Mouse (Mus musculus) thymus, postnatal 10 days (tissue): Measurements from ENCODE around the gene Samd4.

Experiments
- DNase-seq, 2 experiments: peaks; one replicate each; pipeline ENCODE4 v3.0.0; 2021; ENCODE audit warnings: low spot score in 2 of 2

Samd4 gene

DNA sequence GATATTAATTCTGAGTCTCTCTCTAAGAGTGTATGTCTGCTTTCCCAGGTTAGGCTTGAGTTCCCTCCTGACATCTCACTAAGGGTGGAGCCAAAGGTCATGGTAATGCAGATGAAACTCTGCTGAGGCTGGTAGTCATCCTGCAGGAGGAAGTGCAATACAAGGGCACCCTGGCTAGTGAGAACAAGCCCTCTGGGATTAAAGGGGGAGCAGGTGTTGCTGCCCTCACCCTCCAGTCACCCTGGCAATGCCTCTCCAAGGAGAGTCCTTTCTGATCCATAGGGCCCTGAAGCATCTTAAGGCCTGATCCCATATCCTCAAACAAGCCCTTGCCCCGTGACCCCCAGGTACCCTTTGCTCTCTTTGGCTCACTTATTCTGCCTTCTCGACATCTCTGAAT is 72.5 kb downstream of the Samd4 start:
- DNase-seq = no peak

DNA sequence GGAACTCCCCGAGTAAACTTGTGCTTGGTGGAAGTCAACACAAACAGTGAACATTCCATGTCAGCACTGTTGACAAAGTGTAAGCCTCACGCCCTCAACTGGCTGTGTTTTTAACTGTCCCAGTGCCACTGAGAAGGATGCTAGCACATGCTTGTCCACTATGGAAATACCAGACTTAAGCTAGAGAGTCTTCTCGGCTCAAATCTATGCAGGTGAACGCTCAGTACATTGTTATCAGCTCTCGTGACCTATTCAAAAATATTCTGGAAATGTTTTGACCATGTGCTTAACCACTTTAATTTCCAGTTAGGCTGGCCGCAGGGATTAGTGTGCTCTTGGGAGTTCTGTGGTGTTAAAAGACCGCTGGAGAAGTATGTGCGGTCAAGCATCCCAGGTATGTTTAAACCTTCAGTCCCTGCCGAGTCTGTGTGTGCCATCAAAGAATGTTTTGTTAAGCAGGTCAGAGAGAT is 73.0 kb downstream of the Samd4 start:
- no peak for DNase-seq

DNA sequence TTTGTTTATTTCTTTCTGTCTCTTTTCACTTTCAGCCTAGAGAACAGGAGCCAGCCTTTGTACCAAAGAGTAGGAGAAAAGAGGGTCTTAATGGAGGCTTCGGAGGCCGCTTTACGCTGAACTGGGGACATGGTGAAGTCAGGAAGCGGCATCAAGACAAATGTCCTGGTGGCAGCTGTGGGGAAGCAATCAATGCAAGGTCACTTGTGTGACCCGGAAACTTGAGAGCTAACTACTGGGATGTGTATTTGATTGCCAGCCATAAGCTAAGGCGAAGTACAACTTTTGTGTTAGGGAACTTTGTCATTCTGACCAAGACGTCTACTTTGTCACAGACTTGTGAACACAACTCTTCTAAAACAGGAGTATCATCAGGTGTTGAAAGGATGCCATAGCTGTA is 73.5 kb downstream of the Samd4 start:
- no peak for DNase-seq

GRCm38 (mm10) chr14:46959166-46959721 is 76.6 kb downstream of the Samd4 start:
- no peak for DNase-seq

DNA sequence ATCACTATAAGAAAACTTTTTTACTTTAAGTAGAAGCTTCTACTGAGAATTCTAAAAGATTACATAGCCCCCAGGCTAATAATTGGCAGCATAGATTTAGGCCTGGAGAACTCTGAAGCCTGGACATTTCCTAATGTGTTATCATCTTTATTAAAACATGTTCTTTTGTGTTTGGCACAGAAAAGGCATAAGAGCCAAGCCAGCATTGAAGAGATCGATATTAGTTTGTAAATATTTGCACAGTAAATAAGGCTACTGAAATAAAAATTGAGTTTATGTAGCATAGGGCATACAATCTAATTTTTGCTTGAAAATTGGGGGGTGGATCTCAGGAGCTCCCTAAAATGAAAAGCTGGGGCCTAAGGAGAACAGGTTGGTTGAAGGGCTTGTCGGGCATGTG is 77.2 kb downstream of the Samd4 start:
- DNase-seq = no peak

DNA sequence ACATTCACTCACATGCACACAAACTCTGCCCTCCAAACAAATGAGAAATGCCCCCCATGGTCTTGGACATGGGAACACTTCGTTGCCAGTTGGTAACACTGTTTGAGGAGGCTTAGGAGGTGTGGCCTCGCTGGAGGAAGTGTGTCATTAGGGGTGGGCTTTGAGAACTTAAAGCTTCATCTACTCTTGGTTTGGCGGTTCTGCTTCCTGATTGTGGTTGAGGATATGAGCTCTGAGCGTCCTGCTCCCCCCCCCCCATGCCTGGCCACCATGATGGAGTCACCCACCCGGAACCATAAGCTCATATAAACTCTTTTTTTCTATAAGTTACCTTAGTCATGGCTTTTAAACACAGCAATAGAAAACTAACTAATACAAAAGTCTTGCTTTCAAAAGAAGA is 80.2 kb downstream of the Samd4 start:
- no peak for DNase-seq

GRCm38 (mm10) chr14:46964074-46964872 is 81.6 kb downstream of the Samd4 start:
- no peak for DNase-seq

GRCm38 (mm10) chr14:46966206-46966605 is 83.6 kb downstream of the Samd4 start:
- no peak for DNase-seq

DNA sequence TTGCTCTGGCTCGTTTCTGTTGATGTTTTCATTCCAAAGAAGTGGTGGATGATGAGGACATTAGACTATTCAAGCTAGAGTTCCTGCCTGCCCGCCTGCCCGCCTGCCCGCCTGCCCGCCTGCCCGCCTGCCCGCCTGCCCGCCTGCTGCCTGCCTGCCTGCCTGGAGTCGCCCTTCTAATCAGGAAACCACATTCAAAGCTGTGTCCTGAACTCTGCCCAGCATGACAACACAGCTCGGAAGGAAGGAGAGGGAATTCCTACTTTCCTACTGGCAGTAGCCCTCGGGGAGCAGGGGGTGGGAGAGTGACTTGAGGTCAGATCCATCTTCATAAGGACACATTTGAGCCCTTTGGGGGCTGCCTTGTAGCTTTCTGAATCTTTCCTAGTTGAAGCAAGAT is 85.4 kb downstream of the Samd4 start:
- DNase-seq = no peak

DNA sequence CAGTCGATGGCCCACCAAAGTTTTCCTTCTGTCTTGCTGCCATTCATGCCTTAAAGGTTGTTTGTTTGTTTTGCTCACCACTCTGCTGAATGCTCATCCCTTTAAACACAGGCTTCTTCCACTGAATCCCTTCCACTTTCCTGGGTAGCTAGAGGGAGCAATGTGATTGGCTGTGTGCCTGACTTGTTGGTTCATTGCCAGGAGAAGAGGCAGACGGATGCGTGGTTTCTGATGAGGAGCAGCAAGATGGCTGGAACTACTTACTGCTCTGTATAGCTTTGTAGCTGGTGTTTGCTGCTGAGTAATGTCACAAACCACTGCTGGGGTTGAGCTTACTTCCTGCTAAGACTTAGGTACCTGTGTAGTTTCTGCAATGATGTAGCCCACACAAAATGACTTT is 88.0 kb downstream of the Samd4 start:
- DNase-seq = no peak

DNA sequence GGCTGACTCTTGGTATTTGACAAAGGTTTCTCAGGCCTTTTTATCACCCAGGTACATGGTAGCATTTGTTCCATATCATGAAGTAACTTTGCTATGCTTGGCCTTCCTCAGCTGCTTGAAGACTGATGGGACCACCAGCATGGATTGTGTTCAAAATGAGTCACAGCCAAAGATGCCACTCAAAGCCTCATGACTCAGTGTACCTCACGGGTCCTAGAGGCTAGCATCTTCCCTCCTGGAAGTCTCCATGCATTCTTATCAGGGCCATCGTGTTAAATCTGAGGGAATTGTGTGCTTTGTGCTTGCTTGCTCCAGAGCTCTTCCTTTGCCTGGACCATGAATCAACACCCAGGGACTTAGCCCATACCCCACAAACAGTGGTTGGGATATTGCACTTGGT is 89.1 kb downstream of the Samd4 start:
- DNase-seq = no peak

DNA sequence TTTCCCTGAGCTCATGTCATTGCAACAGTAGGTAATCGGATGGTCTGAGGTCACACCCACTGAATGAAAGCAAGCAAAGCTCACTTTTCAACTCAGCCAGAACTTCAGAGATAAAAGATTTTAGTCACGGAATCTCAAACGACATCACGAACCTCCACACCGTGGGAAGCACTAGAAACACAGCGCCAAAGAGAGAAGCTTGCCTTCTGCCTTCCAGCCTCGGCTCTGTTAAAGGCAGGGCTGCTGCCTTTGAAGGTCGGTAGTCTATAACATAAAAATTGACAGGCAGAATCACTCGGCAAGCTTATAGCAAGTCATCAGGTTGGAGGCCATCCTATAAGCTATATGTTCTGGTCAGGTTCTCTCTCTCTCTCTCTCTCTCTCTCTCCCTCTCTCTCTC is 92.2 kb downstream of the Samd4 start:
- DNase-seq = no peak

DNA sequence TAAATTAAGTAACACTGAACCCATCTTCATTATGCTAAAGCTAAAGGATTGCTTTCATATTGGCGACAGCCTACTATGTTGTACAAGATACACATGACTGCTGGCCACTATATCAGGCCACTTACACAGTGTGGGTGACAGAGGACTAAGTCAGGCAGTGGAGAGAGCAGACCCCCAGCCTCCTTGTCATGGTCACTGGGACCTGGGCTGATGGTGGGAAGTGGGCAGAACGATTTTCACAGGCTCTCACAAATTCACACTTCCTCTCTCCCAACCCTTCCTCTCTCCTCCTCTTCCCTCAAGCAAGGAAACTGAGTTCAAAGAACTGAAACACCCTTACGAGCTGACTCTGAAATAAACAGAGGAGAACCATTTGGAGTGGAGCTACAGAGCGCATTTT is 93.3 kb downstream of the Samd4 start:
- DNase-seq = no peak

DNA sequence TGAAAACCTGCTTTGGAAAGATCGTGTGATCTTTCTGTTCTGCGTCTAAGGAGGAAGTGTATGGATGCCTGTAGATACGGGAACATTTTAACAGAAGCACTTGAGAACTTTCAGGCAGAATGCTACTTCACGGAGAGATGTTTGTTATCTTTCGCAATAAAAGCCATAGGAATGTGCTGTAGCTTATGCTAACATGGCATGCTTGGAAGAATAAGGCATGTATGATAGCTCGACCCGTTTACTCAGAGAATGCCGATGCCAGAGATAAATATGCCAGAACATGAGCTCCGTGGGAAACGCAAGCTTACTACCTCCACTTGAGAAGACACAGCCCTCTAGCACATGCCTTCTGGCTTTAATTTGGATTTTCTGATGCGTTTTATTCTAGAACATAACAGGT is 94.1 kb downstream of the Samd4 start:
- no peak for DNase-seq

DNA sequence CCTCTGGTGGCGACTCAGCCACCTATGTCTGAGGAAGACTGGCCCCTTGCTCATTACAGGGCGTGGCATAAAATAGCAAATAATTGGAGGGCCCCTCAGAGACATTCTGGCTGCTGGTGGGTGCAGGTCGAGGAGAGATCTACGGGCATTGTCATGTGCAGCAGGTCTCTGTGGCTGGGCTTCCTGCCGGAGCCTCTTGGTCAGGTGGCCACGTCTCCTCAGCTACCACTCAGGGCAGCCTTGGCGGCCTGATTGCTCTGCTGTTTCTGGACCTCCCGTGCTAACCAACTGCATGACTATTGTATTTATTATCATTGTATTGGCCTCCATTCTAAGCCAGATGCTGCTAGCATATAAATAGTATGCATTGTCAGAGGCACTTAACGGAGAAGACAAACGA is 95.0 kb downstream of the Samd4 start:
- DNase-seq = no peak

GRCm38 (mm10) chr14:46979172-46979571 is 96.5 kb downstream of the Samd4 start:
- no peak for DNase-seq

DNA sequence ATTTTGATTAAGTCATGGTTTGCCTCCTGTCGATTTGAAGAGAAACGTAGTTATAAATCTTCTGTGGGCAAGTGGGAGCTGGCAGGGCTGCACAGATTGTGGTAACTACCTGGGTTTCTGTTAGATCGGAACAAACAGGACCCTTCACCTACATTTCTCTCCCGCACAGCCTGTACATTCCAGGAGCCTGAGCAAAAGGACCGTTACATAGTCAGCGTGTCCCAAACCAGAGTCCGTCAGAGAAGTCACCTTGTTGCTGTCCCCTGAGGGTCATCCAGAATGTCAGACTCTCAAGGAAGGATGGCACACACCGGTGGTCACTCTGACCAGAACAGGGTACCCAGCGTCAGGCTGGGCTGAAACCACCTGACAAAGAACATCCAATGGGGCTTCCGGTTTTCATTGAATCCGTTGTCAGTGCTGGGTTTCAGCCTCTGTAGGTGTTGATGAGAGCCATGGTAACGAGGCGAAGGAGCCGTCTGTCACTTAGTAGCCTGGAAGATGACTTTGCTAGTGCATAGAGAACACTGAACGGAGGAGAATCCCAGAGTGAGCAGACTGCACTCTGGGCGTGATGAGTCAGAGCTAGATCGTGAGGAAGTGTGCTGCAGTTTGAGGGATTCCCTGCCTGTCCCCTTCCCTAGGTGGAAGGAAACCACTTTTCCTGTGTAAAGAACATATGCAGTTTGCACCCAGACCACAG is 98.2 kb downstream of the Samd4 start:
- DNase-seq = no peak

DNA sequence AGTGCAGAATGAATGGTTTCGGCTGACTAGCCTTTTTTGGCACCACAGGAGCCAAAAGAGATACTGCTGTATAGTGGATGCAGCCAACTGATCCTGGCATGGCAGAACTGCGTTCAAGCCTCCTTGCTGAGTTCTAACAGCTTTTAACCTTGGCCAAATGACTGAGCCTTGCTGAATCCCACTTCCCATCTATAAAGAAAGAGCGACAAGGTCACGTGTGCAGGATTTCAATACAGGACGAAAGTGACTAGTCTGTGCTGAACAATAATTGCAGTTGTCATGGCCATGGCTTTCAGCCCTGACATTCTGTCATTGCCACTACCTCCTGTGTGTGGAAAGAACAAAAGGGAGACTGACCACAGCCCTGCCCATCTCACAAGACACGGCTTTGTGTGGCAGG is 99.5 kb downstream of the Samd4 start:
- no peak for DNase-seq

GRCm38 (mm10) chr14:46984542-46985125 is 102.0 kb downstream of the Samd4 start:
- DNase-seq = no peak

DNA sequence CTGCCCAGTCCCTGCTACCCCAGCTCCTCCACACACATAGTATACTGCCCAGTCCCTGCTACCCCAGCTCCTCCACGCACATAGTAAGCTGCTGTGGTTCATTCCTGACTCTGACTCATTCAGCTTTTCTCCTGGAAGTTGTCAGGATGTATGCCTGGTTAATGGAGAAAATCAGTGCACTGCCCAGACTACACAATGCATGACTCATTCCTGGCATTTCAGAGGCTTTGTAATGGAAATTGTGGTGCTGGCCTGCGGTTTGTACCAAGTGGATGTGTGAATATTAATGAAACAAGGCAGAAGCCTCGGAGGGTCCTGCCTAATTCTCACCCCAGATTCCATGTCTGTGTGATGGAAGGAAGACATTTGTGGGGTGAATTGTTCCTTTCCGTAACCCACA is 107.0 kb downstream of the Samd4 start:
- no peak for DNase-seq

- no peak for DNase-seq
Observed at GRCm38 (mm10) chr14:46990450-46990849, 107.8 kb downstream of the Samd4 start.

DNA sequence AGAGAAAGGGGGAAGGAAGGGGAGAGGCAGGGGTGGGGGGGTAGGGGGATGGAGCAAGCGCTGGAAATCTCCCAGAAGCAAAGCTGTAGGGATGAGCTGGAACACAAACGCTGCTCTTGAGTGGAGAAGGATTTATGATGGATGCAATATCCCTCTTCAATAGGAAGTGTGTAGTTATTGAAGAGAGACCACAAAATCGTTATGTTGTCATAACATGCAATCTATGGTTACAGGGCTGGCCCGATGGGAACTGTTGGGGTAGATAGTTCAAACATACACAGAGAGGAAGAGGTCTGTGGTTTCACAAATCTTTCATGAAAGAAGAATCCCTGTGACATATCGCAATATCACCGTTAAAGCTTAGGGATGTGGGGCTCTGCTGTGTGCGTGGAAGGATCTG is 112.0 kb downstream of the Samd4 start:
- DNase-seq = no peak
